Mouse (Mus musculus) hindbrain, embryonic 16.5 days (tissue): ENCODE data around the gene Eed. TPM values are rescaled to one million over a fixed set of nuclear protein-coding genes. Genes with fewer than 3 reads are reported as not detected.

Source experiments
- ATAC-seq: fragments of 200-750 bp; cut with Nextera tagmentation; 2 replicates; pipeline ENCODE4 v1.8.0; 2017; ENCODE audit warnings: moderate TSS enrichment, moderate library complexity
- H3K27ac ChIP-seq: fragments of 300-500 bp; sonication (generic); 2 replicates; pipeline ENCODE4 v1.5.1; 2014; ENCODE audit warnings: low read depth, mild to moderate bottlenecking, control low read depth, low read length, moderate library complexity
- H3K27me3 ChIP-seq: fragments of 300-500 bp; sonication (generic); replicated peaks from 2 replicates; pipeline ENCODE4 v1.6.1; 2014; ENCODE audit warnings: low read length; ENCODE audit not compliant: control insufficient read depth, insufficient read depth
- H3K36me3 ChIP-seq: fragments of 300-500 bp; sonication (generic); 2 replicates; pipeline ENCODE4 v1.6.1; 2014; ENCODE audit warnings: mild to moderate bottlenecking, low read length, moderate library complexity, mixed read lengths; ENCODE audit not compliant: control insufficient read depth, insufficient read depth
- H3K4me1 ChIP-seq: fragments of 300-500 bp; sonication (generic); 2 replicates; pipeline ENCODE4 v1.6.1; 2014; ENCODE audit warnings: low read depth, low read length; ENCODE audit not compliant: control insufficient read depth, insufficient read depth
- H3K4me2 ChIP-seq: fragments of 300-500 bp; sonication (generic); 2 replicates; pipeline ENCODE4 v1.6.1; 2014; ENCODE audit warnings: mild to moderate bottlenecking, low read length, control low read depth, moderate library complexity
- H3K4me3 ChIP-seq: fragments of 300-500 bp; sonication (generic); 2 replicates; pipeline ENCODE4 v1.5.1; 2014; ENCODE audit warnings: mild to moderate bottlenecking, low read length, control low read depth, moderate library complexity
- H3K9ac ChIP-seq: fragments of 300-500 bp; sonication (generic); 2 replicates; pipeline ENCODE4 v1.6.1; 2014; ENCODE audit warnings: low read depth, mild to moderate bottlenecking, control low read depth, low read length, moderate library complexity
- H3K9me3 ChIP-seq: fragments of 300-500 bp; sonication (generic); 2 replicates; pipeline ENCODE4 v1.6.1; 2014; ENCODE audit warnings: mild to moderate bottlenecking, low read length, moderate library complexity; ENCODE audit not compliant: control insufficient read depth
- WGBS: fragments of 180-500 bp; shearing (Covaris S2); extraction: QIAGEN DNeasy Blood & Tissue Kit; methylation state at CpG from one replicate; pipeline ENCODE4 v1.1.7; 2014; 5-methylcytosine and 5-hydroxymethylcytosine counted together
- polyA plus RNA-seq: library from polyadenylated mRNA; unstranded; fragments of >200 nt; fragmentation: Nextera tagmentation; extraction: Ambion mirVana; gene quantifications from 2 replicates; pipeline ENCODE4 v1.2.1, GENCODE M21; 2015

Gene Eed
- 24.7 and 24.9 TPM in 2 replicates for polyA plus RNA-seq

- no peaks in the 10 kb centered on the region for H3K27me3 ChIP-seq
- peak within 1 kb of the TSS; percentile 88 for H3K4me2 ChIP-seq
- ATAC-seq: peak; percentile 94
- H3K36me3 ChIP-seq: peaks cover 4% of the 10 kb centered on the region
- peak within 1 kb of the TSS; percentile 88 for H3K4me3 ChIP-seq
- no peaks in the 10 kb centered on the region for H3K9me3 ChIP-seq
- peak within 1 kb of the TSS; percentile 100 for H3K27ac ChIP-seq
- WGBS: under 1% methylated on average over 78 of the region's 87 CpGs
- peak within 1 kb of the TSS; percentile 86 for H3K9ac ChIP-seq
- peaks cover 12% of the 10 kb centered on the region for H3K4me1 ChIP-seq
Measured at GRCm38 (mm10) chr7:89980485-89981422, at the start of gene Eed. TSS of gene Eed (minus strand) at chr7:89980983.

- peaks cover 20% of the 10 kb centered on the region for H3K4me1 ChIP-seq
- 33% methylated on average over 20 of the region's 20 CpGs for WGBS
- H3K27me3 ChIP-seq: no peaks in the 10 kb centered on the region
- H3K4me2 ChIP-seq: peak overlapping the region; percentile 40
- H3K4me3 ChIP-seq: peak overlapping the region; percentile 6; the same call in 1 of the 2 replicates
- H3K27ac ChIP-seq: peak overlapping the region; percentile 68
- H3K36me3 ChIP-seq: no peaks in the 10 kb centered on the region
- no peaks in the 10 kb centered on the region for H3K9me3 ChIP-seq
- ATAC-seq: peak; percentile 78
- H3K9ac ChIP-seq: peak overlapping the region; percentile 36
Measured at GRCm38 (mm10) chr7:90029548-90030485, 49.0 kb upstream of the Eed start.

- Histone ChIP-seq H3K4me3 (peak overlapping the region; percentile 6; the same call in 1 of the 2 replicates), H3K4me1 (peaks cover 20% of the 10 kb centered on the region), H3K9me3 (no peaks in the 10 kb centered on the region), H3K27me3 (no peaks in the 10 kb centered on the region), H3K27ac (peak overlapping the region; percentile 68), H3K36me3 (no peaks in the 10 kb centered on the region), H3K9ac (peak overlapping the region; percentile 36), H3K4me2 (peak overlapping the region; percentile 40)
- WGBS: 5% methylated on average over 8 of the region's 8 CpGs
- peak; percentile 95 for ATAC-seq
Measured at GRCm38 (mm10) chr7:90028888-90029547, 48.2 kb upstream of the Eed start.

- no peaks in the 10 kb centered on the region for H3K27me3 ChIP-seq
- no peaks in the 10 kb centered on the region for H3K9me3 ChIP-seq
- no peak for ATAC-seq
- peaks cover 14% of the 10 kb centered on the region for H3K4me1 ChIP-seq
- H3K9ac ChIP-seq: no peak overlapping the region
- no peak overlapping the region for H3K4me3 ChIP-seq
- 49% methylated on average over 6 of the region's 6 CpGs for WGBS
- no peaks in the 10 kb centered on the region for H3K36me3 ChIP-seq
- H3K4me2 ChIP-seq: no peak overlapping the region
- no peak overlapping the region for H3K27ac ChIP-seq
Measured at GRCm38 (mm10) chr7:90024975-90025374, 44.2 kb upstream of the Eed start.

- no peak overlapping the region for H3K4me2 ChIP-seq
- no peaks in the 10 kb centered on the region for H3K36me3 ChIP-seq
- H3K9me3 ChIP-seq: no peaks in the 10 kb centered on the region
- no peak for ATAC-seq
- no peak overlapping the region for H3K27ac ChIP-seq
- no peak overlapping the region for H3K4me3 ChIP-seq
- H3K9ac ChIP-seq: no peak overlapping the region
- 47% methylated on average over 8 of the region's 9 CpGs for WGBS
- H3K27me3 ChIP-seq: no peaks in the 10 kb centered on the region
- no peaks in the 10 kb centered on the region for H3K4me1 ChIP-seq
Measured at GRCm38 (mm10) chr7:90022974-90023707, 42.4 kb upstream of the Eed start.

GRCm38 (mm10) chr7:90020331-90020730, 39.5 kb upstream of the Eed start:
- no peak overlapping the region for H3K27ac ChIP-seq
- H3K4me2 ChIP-seq: no peak overlapping the region
- no peak for ATAC-seq
- no peaks in the 10 kb centered on the region for H3K27me3 ChIP-seq
- no peaks in the 10 kb centered on the region for H3K4me1 ChIP-seq
- H3K4me3 ChIP-seq: no peak overlapping the region
- no peaks in the 10 kb centered on the region for H3K36me3 ChIP-seq
- 89% methylated on average over 6 of the region's 6 CpGs for WGBS
- no peak overlapping the region for H3K9ac ChIP-seq
- H3K9me3 ChIP-seq: no peaks in the 10 kb centered on the region

GRCm38 (mm10) chr7:90019570-90019969, 38.8 kb upstream of the Eed start:
- Histone ChIP-seq H3K27ac (no peak overlapping the region), H3K9me3 (no peaks in the 10 kb centered on the region), H3K4me1 (no peaks in the 10 kb centered on the region), H3K4me2 (no peak overlapping the region), H3K27me3 (no peaks in the 10 kb centered on the region), H3K9ac (no peak overlapping the region), H3K4me3 (no peak overlapping the region), H3K36me3 (no peaks in the 10 kb centered on the region)
- ATAC-seq: no peak
- 85% methylated on average over 10 of the region's 10 CpGs for WGBS

- H3K9me3 ChIP-seq: no peaks in the 10 kb centered on the region
- no peaks in the 10 kb centered on the region for H3K4me1 ChIP-seq
- WGBS: 27% methylated on average over 5 of the region's 5 CpGs
- no peak overlapping the region for H3K4me2 ChIP-seq
- H3K27ac ChIP-seq: no peak overlapping the region
- no peak overlapping the region for H3K4me3 ChIP-seq
- no peaks in the 10 kb centered on the region for H3K36me3 ChIP-seq
- H3K27me3 ChIP-seq: no peaks in the 10 kb centered on the region
- ATAC-seq: no peak
- no peak overlapping the region for H3K9ac ChIP-seq
Measured at GRCm38 (mm10) chr7:90016930-90017588, 36.3 kb upstream of the Eed start.
